Mouse (Mus musculus) lung, adult 2 months (tissue): ENCODE data around the gene Gab1.

Experiments
- CTCF ChIP-seq: fragments of 200-500 bp; IDR thresholded peaks from 2 replicates; pipeline ENCODE4 v1.5.1; 2011; ENCODE audit warnings: mild to moderate bottlenecking, low read length, control low read depth; ENCODE audit not compliant: insufficient read depth
- POLR2A ChIP-seq: fragments of 200-500 bp; IDR thresholded peaks from 2 replicates; pipeline ENCODE4 v1.6.1; 2011; ENCODE audit warnings: low read depth, mild to moderate bottlenecking, control low read depth, low read length, borderline replicate concordance; ENCODE audit errors: extremely low read depth

DNA sequence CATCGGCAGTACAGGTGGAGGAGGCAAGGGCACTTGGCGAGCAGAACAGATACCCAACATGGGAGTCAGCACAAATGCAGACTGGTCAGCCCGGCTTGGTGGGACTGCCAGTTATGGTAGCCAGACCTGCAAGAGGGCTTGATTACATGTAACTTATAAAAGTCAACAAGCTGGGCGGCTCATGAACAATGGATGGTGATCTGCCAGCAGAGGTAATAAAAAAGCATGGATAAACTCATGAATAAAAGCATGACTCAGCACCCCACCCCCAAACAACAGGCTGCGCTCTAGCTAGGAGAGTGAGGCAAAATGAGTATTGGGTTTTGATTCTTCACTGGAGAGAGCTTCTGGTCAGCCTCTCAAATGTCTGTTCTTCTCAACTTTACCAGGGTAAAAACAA lies 16.9 kb downstream of the Gab1 start:
- TF ChIP-seq CTCF (no peak), POLR2A (no peak)
